Mouse (Mus musculus) forebrain, embryonic 15.5 days (tissue): ENCODE data around the gene Rad9b. TPM values are rescaled to one million over a fixed set of nuclear protein-coding genes. Genes with fewer than 3 reads are reported as not detected.

ENCODE experiments used
- ATAC-seq: fragments of 200-750 bp; cut with Nextera tagmentation; replicated peaks from 2 replicates; pipeline ENCODE4 v1.8.0; 2017; ENCODE audit warnings: mild to moderate bottlenecking, moderate TSS enrichment, moderate library complexity
- H3K27ac ChIP-seq: fragments of 300-500 bp; sonication (generic); replicated peaks from 2 replicates; pipeline ENCODE4 v1.5.1; 2015; ENCODE audit warnings: mild to moderate bottlenecking, inconsistent platforms
- H3K27me3 ChIP-seq: fragments of 300-500 bp; sonication (generic); 2 replicates; pipeline ENCODE4 v1.6.1; 2015; ENCODE audit warnings: inconsistent platforms
- H3K36me3 ChIP-seq: fragments of 300-500 bp; sonication (generic); 2 replicates; pipeline ENCODE4 v1.6.1; 2015; ENCODE audit warnings: mild to moderate bottlenecking, inconsistent platforms
- H3K4me1 ChIP-seq: fragments of 300-500 bp; sonication (generic); 2 replicates; pipeline ENCODE4 v1.6.1; 2015; ENCODE audit warnings: inconsistent platforms
- H3K4me2 ChIP-seq: fragments of 300-500 bp; sonication (generic); replicated peaks from 2 replicates; pipeline ENCODE4 v1.6.1; 2015; ENCODE audit warnings: mild to moderate bottlenecking, inconsistent platforms
- H3K4me3 ChIP-seq: fragments of 300-500 bp; sonication (generic); 2 replicates; pipeline ENCODE4 v1.5.1; 2015; ENCODE audit warnings: mild to moderate bottlenecking, inconsistent platforms
- H3K9ac ChIP-seq: fragments of 300-500 bp; sonication (generic); replicated peaks from 2 replicates; pipeline ENCODE4 v1.6.1; 2015; ENCODE audit warnings: mild to moderate bottlenecking, inconsistent platforms
- H3K9me3 ChIP-seq: fragments of 300-500 bp; sonication (generic); 2 replicates; pipeline ENCODE4 v1.6.1; 2016; ENCODE audit warnings: inconsistent platforms
- WGBS: fragments of 180-500 bp; shearing (Covaris S2); methylation state at CpG from one replicate; pipeline ENCODE4 v1.1.7; 2015; ENCODE audit warnings: mixed read lengths; 5-methylcytosine and 5-hydroxymethylcytosine counted together
- polyA plus RNA-seq: library from polyadenylated mRNA; unstranded; fragments of >200 nt; fragmentation: Nextera tagmentation; extraction: Ambion mirVana; gene quantifications from 2 replicates; pipeline ENCODE4 v1.2.1, GENCODE M21; 2015

Rad9b gene
- polyA plus RNA-seq, 1 experiment from 2014 or later: 17.8 TPM

GRCm38 (mm10) chr5:122304541-122304940, 49.5 kb downstream of the Rad9b start:
- no peak overlapping the region for H3K4me2 ChIP-seq
- WGBS: 85% methylated on average over 6 of the region's 6 CpGs
- H3K27me3 ChIP-seq: no peaks in the 10 kb centered on the region
- H3K9ac ChIP-seq: no peak overlapping the region
- no peak overlapping the region for H3K27ac ChIP-seq
- H3K36me3 ChIP-seq: peaks cover 5% of the 10 kb centered on the region; the same call in 1 of the 2 replicates
- ATAC-seq: no peak
- H3K4me1 ChIP-seq: 0 out of 2 replicates have a peak, but pooled peaks cover 12% of the 10 kb centered on the region
- no peak overlapping the region for H3K4me3 ChIP-seq
- no peaks in the 10 kb centered on the region for H3K9me3 ChIP-seq

- no peak for ATAC-seq
- H3K36me3 ChIP-seq: peaks cover 5% of the 10 kb centered on the region; the same call in 1 of the 2 replicates
- no peak overlapping the region for H3K4me2 ChIP-seq
- H3K4me3 ChIP-seq: no peak overlapping the region
- H3K27me3 ChIP-seq: no peaks in the 10 kb centered on the region
- H3K27ac ChIP-seq: no peak overlapping the region
- 0 out of 2 replicates have a peak, but pooled peaks cover 12% of the 10 kb centered on the region for H3K4me1 ChIP-seq
- no peaks in the 10 kb centered on the region for H3K9me3 ChIP-seq
- H3K9ac ChIP-seq: no peak overlapping the region
- 88% methylated on average over 7 of the region's 7 CpGs for WGBS
These were observed 50.1 kb downstream of the Rad9b start for GRCm38 (mm10) chr5:122303937-122304336.

- H3K4me2 ChIP-seq: no peak overlapping the region
- no peaks in the 10 kb centered on the region for H3K36me3 ChIP-seq
- no peak overlapping the region for H3K4me3 ChIP-seq
- H3K9ac ChIP-seq: no peak overlapping the region
- H3K27me3 ChIP-seq: no peaks in the 10 kb centered on the region
- 0 out of 2 replicates have a peak, but pooled peaks cover 12% of the 10 kb centered on the region for H3K4me1 ChIP-seq
- WGBS: 75% methylated on average over 17 of the region's 17 CpGs
- H3K9me3 ChIP-seq: no peaks in the 10 kb centered on the region
- H3K27ac ChIP-seq: no peak overlapping the region
- ATAC-seq: no peak
These were observed 51.0 kb downstream of the Rad9b start for GRCm38 (mm10) chr5:122302810-122303745.

- Histone ChIP-seq H3K9me3 (no peaks in the 10 kb centered on the region), H3K9ac (no peak overlapping the region), H3K27ac (no peak overlapping the region), H3K4me1 (peaks cover 14% of the 10 kb centered on the region; the same call in 1 of the 2 replicates), H3K36me3 (no peaks in the 10 kb centered on the region), H3K27me3 (no peaks in the 10 kb centered on the region), H3K4me3 (no peak overlapping the region), H3K4me2 (no peak overlapping the region)
- ATAC-seq: no peak
- WGBS: 91% methylated on average over 6 of the region's 6 CpGs
These were observed 53.9 kb downstream of the Rad9b start for GRCm38 (mm10) chr5:122300071-122300518.

- Histone ChIP-seq H3K4me2 (no peak overlapping the region), H3K9ac (no peak overlapping the region), H3K27me3 (no peaks in the 10 kb centered on the region), H3K4me1 (peaks cover 18% of the 10 kb centered on the region), H3K36me3 (no peaks in the 10 kb centered on the region), H3K4me3 (no peak overlapping the region), H3K9me3 (no peaks in the 10 kb centered on the region), H3K27ac (0 out of 2 replicates have a peak overlapping the region, but pooled peaks have one; percentile 25)
- no peak for ATAC-seq
- 76% methylated on average over 14 of the region's 14 CpGs for WGBS
These were observed 58.7 kb downstream of the Rad9b start for GRCm38 (mm10) chr5:122295113-122295935.

GRCm38 (mm10) chr5:122294219-122294735, 59.8 kb downstream of the Rad9b start:
- Histone ChIP-seq H3K36me3 (0 out of 2 replicates have a peak, but pooled peaks cover 3% of the 10 kb centered on the region), H3K4me3 (no peak overlapping the region), H3K27ac (peak overlapping the region; percentile 25), H3K9ac (no peak overlapping the region), H3K4me1 (peaks cover 18% of the 10 kb centered on the region), H3K27me3 (no peaks in the 10 kb centered on the region), H3K9me3 (no peaks in the 10 kb centered on the region), H3K4me2 (no peak overlapping the region)
- no peak for ATAC-seq
- 60% methylated on average over 3 of the region's 3 CpGs for WGBS

- Histone ChIP-seq H3K9me3 (no peaks in the 10 kb centered on the region), H3K4me2 (no peak overlapping the region), H3K9ac (no peak overlapping the region), H3K4me3 (no peak overlapping the region), H3K4me1 (peaks cover 18% of the 10 kb centered on the region), H3K27me3 (no peaks in the 10 kb centered on the region), H3K36me3 (0 out of 2 replicates have a peak, but pooled peaks cover 3% of the 10 kb centered on the region), H3K27ac (no peak overlapping the region)
- no peak for ATAC-seq
- WGBS: 86% methylated on average over 6 of the region's 6 CpGs
These were observed 60.9 kb downstream of the Rad9b start for GRCm38 (mm10) chr5:122293131-122293530.

GRCm38 (mm10) chr5:122291553-122292339, 62.3 kb downstream of the Rad9b start:
- Histone ChIP-seq H3K9ac (no peak overlapping the region), H3K36me3 (0 out of 2 replicates have a peak, but pooled peaks cover 3% of the 10 kb centered on the region), H3K27ac (no peak overlapping the region), H3K4me3 (no peak overlapping the region), H3K4me1 (peaks cover 19% of the 10 kb centered on the region), H3K4me2 (no peak overlapping the region), H3K9me3 (no peaks in the 10 kb centered on the region), H3K27me3 (no peaks in the 10 kb centered on the region)
- ATAC-seq: no peak
- 68% methylated on average over 17 of the region's 17 CpGs for WGBS

GRCm38 (mm10) chr5:122291149-122291548, 62.9 kb downstream of the Rad9b start:
- Histone ChIP-seq H3K4me1 (peaks cover 24% of the 10 kb centered on the region), H3K4me2 (no peak overlapping the region), H3K9ac (no peak overlapping the region), H3K27me3 (no peaks in the 10 kb centered on the region), H3K9me3 (no peaks in the 10 kb centered on the region), H3K36me3 (0 out of 2 replicates have a peak, but pooled peaks cover 3% of the 10 kb centered on the region), H3K27ac (no peak overlapping the region), H3K4me3 (no peak overlapping the region)
- 66% methylated on average over 6 of the region's 6 CpGs for WGBS
- ATAC-seq: no peak

GRCm38 (mm10) chr5:122288147-122288811, 65.8 kb downstream of the Rad9b start:
- Histone ChIP-seq H3K27me3 (no peaks in the 10 kb centered on the region), H3K36me3 (0 out of 2 replicates have a peak, but pooled peaks cover 3% of the 10 kb centered on the region), H3K27ac (no peak overlapping the region), H3K4me3 (no peak overlapping the region), H3K9me3 (no peaks in the 10 kb centered on the region), H3K4me2 (no peak overlapping the region), H3K4me1 (peaks cover 19% of the 10 kb centered on the region), H3K9ac (no peak overlapping the region)
- WGBS: 90% methylated on average over 4 of the region's 4 CpGs
- ATAC-seq: no peak

GRCm38 (mm10) chr5:122287026-122287425, 67.0 kb downstream of the Rad9b start:
- Histone ChIP-seq H3K27ac (no peak overlapping the region), H3K27me3 (no peaks in the 10 kb centered on the region), H3K4me2 (no peak overlapping the region), H3K4me3 (no peak overlapping the region), H3K9me3 (no peaks in the 10 kb centered on the region), H3K4me1 (peaks cover 19% of the 10 kb centered on the region), H3K36me3 (0 out of 2 replicates have a peak, but pooled peaks cover 3% of the 10 kb centered on the region), H3K9ac (no peak overlapping the region)
- no peak for ATAC-seq
- 95% methylated on average over 4 of the region's 4 CpGs for WGBS
